Mouse (Mus musculus) small intestine, adult 2 months (tissue): ENCODE measurements at regions not wholly inside any gene's neighbourhood (a gene's known extent, or its start where the extent isn't known, plus 50 kb on each side); places are given as distances from the start of the nearest gene placed in this dataset.

ENCODE experiments used
- CTCF ChIP-seq: fragments of 200-500 bp; IDR thresholded peaks from 2 replicates; pipeline ENCODE4 v1.5.1; 2012; ENCODE audit warnings: low read depth, mild to moderate bottlenecking, control low read depth, inconsistent platforms, low read length, moderate library complexity, mixed read lengths; ENCODE audit not compliant: insufficient replicate concordance, insufficient read length; ENCODE audit errors: extremely low read depth
- POLR2A ChIP-seq: fragments of 200-500 bp; IDR thresholded peaks from 2 replicates; pipeline ENCODE4 v1.6.1; 2012; ENCODE audit warnings: low read depth, mild to moderate bottlenecking, control low read depth, inconsistent platforms, low read length, moderate library complexity

- no peak for TF ChIP-seq POLR2A
- TF ChIP-seq CTCF: no peak
Measured at GRCm38 (mm10) chr14:76665754-76666371, 109.2 kb upstream of the Serp2 start.
